Mouse (Mus musculus) thymus, postnatal 4 days (tissue): ENCODE results near the gene Gm49661.

ENCODE experiments used
- DNase-seq: peaks from one replicate; pipeline ENCODE4 v3.0.0; 2021

The Gm49661 gene

DNA sequence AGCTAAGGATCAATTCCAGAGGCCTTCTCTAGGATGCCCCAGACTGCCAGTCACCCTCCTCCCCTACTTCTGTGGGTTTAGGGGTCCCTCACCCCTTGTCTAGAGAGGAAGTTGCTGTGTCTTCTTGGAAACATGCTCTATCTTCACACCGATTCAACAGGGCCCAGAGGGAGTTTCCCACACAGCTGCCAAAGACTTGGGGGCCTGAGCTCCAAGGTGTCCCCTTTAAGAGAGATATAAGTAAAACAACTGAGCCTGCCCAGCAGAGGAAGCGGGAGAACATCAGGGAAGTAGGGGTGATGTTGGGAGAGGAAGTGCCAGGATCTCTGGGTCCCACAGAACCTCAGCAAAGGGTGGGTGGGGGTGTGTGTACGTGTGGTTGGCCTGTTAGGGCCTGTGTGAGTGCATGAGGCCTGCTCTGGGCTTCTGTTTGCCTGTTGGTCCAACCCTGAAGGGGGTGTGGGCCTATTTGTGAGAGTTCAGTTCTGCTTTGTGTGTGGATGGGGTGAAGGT, 13.3 kb upstream of the Gm49661 start:
- DNase-seq = no peak

DNA sequence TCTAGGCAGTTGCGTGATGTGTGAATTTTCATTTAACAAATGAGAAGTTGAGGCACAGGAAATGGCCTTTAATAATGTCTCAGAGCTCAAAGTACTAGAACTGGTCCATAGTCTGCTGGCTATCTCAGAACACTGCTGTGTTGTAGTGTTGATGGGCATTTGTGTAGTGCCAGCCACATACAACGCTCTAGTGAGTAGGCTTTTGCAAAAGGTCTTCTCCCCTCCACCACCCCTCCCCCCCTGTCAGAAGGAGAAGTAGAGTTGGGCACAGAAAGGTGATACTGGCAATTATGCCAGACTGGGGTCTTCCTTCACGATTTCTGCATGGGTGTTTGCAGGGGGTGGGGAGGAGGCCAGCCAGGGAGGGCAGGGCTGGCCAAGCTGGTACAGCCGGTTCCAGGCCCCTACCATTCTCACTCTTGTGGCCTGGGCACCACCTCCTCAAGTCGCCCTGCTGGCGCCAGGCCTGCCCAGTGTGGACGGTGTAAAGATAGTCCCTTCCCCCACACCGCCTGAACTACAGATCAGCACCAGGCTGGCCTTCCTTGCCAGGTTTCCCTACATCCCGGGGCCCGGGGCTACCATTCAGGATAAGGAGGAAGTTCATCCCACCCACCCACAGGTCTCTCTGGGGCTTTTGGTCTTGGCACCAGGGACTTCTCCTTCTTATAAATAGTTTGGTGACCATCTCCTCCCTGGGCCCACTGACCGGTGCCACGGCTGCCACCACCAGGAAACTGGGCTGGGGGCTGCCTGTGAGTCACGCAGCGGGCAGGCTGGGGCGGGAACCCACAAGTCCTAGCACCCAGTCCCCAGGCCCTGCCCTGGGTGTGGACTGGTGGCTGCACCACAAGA, 12.6 kb upstream of the Gm49661 start:
- peak; percentile 19 for DNase-seq

DNA sequence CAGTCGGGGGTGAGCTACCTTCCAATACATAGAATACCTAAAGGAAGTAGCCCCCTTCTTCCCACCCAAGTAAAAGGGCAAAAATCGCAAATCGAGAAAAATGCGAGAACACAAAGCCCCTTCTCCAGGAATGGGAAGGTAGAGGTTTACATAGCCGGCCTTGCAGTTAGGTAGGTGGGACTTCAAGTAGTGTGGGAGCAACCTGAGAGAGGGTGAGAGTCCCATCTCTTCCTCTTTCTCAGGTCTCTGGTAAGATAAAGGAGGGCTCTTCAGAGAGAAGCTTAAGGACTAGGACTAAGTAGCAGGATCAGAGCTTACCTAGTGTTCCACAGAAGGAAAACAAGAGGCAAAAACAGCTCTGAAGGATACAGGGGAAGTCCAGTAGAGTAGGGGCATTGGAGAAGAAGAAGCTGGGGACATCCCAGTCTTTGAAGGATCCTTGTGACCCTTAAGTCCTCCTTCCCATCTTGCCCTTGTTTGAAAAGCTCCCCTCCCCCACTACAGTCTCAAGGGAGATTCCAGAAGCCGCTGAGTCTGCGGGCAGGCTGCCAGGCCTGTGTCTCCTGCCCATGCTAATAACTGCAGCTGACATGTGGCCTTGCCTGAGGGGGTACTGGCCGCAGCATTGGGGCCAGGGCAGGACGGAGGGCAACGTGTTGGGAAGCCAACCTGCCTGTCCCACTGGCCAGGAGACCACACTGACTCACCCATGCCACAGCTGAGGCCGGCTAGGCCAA, 11.6 kb upstream of the Gm49661 start:
- DNase-seq = peak; percentile 43

DNA sequence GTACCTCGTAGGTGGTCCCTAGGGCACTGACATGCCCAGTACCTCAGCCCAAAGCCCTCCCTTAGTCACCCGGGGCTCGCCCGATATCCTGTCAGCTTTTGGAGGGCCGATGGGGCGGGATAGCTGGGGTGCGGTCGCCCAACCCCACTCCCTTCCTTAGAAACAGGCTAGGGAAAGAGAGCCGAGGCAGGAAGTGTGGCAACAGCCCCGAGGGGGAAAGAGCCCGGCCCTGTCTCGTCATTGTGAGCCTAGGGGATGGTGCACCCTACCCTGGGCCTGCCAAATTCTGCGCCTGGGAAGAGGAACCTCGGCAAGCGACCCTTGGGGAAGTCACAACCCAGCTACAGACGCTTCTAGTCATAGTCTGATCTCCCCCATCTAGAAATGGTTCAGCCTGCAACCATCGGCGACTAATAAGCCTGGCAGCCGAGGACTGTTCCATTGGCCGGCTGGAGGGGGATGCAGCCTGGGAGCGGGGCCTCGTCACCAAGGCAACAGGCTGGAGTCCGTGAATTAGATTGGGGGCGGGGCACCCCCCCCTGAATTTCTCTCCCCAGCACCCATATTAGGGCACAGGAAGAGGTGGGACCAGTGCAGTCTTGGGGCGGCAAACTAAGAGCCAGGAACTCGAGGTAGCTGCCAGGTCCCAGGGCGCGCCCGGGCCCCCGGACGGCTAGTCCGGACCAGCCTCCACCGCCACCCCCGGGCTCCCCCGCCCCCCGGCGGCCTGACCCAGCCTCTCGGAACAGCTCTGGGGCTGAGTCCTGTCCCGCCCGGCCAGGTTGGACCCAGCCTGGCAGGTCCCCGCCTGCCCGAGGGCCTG, 10.6 kb upstream of the Gm49661 start:
- peak; percentile 81 for DNase-seq

DNA sequence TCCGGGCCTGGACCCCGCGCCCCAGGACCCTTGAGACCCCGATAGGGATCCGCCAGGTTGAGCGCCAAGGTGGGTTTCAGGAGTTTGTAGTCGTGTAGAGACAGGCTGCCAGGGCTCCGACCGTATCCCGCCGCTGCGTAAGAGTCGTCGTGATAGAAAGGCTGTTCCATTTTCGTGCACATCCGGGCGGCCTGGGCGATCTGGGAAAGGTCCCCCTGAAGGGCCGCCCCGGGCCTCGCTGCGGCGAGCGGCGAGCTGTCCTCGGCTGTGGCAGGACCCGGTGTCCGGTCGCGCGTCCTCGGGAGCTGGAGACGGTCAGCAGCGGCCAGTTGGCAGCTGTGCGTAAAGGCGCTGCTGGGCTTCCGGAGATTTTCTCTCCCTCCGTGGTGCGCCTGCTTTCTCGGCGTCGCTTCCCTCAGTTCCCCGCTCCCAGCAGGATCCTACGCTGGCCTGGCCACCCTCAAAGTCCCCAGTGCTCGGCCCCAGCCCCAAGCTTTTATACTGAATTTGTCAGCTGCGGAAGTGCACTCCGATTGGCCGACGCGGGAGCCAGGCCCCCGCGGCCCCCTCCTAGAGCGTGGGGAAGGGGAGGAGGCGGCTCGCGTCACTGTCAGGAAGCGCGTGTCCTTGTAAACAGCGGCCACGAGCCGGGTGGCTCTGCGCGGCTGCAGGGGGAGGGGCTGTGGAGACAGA, 9.2 kb upstream of the Gm49661 start, which contains the start of gene Junb:
Junb (minus strand) TSS at position 471 of the 693 bp plus-strand sequence.
- peak; percentile 93 for DNase-seq

DNA sequence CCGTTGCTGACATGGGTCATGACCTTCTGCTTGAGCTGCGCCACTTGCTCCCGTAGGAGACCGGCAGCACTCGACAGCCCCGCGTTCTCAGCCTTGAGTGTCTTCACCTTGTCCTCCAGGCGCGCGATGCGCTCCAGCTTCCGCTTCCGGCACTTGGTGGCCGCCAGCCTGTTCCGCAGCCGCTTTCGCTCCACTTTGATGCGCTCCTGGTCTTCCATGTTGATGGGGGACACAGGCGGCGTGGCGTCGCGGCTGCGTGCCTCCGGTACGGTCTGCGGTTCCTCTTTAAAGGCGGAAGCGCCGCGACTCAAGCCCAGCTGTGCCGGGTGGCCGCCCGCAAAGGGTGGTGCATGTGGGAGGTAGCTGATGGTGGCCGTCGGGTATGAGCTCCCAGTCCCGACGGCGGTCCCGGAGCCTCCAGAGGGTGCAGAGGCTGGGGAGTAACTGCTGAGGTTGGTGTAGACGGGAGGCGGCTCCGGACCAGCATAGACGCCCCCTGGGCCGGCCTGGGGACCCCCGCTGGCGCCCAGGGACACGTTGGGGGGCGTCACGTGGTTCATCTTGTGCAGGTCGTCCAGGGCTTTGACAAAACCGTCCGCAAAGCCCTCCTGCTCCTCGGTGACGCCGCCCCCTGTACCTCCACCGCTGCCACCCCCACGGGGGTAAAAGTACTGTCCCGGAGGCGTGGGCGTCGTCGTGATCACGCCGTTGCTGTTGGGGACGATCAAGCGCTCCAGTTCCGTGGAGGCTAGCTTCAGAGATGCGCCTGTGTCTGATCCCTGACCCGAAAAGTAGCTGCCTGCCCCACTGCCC, 8.4 kb upstream of the Gm49661 start:
- peak; percentile 85 for DNase-seq

DNA sequence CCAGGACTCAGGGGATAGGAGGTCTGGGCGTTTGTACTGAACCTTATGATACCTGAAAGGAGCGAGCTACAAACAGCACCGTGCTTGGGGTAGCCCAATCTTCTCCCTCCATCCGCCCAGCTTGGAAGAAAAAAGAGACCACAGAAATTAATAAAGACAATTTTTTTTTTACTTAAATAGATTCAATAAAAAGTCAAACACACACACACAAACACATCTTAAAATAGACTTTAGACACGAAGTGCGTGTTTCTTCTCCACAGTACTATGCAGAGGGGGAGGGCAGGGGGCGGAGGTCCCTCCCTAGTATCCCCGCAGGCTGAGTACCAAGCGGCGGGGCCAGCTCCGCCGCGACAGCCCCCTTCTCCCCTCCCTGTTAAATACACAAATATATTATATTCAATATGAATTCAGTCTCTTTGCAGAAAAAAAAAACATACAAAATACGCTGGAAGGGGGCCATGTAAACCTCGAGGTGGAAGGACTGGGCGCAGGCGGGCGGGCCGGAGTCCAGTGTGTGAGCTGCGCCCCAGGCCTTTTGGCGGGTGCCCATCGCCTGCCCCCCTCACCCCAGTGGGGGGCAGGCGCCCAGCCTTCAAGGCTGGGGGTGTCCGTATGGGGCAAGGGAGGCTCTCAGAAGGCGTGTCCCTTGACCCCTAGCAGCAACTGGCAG, 7.7 kb upstream of the Gm49661 start:
- peak; percentile 53 for DNase-seq

DNA sequence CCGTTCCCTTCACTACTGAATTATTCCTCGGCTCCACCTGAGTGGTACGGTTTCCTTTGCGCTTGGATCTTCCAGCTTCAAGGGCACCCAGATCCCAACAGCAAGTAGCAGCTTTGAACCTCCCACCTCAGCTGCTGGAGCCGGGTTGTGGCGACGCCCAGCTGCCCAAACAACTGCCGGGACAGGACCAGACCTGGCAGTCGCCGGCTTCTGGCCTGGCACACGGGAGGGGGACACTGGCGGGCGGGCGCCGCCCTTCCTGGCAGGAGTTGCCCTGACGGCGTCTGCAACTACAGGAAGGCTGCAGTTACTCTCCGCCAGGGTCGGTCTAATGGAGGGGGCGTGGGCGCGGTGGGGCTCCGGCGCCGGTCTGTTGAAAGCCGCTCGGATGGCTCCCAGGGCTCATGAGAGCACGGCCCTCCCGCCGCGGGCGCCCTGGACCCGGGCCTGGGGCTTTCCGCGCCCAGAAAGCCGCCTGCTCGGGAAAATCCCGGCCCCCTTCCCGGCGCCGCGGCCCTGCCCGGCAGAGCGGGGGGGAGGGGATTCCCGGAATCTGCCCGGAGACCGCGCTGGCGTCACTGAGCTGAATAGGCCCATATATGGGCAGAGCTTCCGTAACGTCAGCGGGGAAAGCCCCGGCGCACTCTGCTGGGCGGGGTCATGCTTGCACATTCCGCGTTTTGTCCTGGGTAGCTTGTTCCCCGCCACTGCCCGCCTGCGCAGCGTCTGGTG, 7.0 kb upstream of the Gm49661 start:
- DNase-seq = peak; percentile 93

DNA sequence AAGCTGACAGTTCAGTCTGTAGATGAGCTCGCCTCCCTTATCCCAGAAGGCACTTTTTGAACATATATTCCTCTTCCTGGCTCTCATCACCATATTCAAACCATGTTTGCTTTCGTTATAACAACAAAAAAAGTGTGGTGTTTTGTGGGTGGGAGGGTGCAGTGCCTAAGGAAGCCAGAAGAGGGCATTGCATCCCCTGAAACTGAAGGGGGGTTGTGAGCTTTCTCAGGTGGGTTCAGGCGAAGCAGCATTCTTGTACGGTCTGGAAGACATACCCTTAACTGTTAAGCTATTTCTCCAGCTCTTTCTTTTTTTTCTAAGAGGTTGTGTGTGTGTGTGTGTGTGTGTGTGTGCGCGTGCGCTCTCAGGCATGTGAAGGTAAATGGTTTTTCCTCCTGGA, 6.2 kb upstream of the Gm49661 start:
- peak; percentile 90 for DNase-seq

DNA sequence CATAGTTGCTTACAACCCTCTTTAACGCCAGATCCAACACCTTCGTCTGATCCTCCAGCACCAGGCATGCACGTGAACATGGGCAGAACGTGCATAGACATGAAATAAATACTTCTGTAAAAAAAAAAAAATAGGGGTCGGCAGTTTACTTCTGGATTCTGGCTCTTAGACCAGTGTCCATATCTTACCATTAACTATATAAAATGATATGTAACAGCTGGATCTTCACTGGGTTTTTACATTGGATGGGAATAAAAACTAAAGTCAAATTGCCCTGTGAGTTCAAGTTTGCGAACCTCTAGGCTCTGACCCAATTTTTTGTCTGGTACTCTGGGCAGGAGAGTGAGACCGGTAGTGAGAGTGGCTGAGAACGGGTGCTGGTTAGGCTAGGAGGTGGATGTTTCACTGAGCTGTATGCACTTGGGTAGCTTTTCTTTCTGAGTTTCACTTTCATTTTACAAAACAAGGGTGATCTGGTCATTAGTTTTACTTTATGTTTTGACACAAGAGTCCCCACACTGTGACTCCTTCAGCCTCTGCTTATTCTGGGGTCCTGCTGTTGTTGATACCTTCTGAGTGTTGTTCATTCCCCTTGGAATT, 5.4 kb upstream of the Gm49661 start:
- no peak for DNase-seq

DNA sequence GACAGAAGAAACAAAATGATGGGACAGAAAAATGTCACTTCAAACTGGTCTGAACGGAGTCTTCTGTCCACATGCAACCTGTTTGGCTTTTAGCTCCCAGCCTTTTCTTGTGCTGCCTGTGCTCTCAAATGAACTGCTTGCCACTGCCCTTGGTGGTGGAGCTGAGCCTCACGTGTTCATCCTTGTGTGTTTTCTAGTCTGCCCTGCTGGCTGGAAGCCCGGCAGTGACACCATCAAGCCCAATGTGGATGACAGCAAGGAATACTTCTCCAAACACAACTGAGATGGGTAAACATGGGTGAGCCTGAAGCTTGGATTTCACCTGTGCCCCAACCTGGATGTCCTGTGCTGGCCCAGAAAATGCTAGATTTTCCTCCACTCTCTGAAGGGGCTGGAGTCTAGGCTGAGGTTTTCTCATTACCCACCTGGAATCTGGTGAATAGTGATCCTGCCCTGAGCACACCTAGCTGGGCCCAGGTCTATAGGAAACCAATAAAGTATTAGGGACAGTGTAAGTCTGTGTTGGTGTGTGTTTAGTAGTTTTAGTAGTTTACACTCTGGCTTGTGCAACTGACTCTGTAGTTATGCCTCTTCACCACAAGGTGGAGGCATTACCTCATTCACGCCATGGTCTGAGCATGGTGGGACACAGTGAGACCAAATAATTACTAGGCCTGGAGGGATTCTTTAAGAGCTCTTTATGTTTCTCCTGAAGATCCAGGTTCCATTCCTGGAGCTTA, 4.7 kb upstream of the Gm49661 start:
- DNase-seq = peak; percentile 42

DNA sequence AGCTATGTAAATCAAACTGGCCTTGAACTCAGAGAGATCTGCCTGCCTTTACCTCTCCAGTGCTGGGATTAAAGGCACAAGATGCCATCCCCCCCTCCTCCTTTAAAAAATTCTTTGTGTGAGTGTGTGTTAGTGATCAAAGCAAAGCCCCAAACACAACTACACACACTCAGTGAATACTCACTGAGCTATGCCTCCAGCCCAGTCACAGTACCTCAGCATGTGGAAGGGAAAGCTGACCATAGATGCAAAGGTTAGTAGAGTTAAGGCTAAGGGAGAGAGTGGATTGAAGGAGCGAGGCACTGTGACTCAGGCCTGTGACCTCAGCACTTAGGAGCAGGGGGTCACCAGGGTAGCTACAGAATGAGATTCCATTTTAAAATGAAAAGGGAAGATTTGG, 3.8 kb upstream of the Gm49661 start:
- no peak for DNase-seq

DNA sequence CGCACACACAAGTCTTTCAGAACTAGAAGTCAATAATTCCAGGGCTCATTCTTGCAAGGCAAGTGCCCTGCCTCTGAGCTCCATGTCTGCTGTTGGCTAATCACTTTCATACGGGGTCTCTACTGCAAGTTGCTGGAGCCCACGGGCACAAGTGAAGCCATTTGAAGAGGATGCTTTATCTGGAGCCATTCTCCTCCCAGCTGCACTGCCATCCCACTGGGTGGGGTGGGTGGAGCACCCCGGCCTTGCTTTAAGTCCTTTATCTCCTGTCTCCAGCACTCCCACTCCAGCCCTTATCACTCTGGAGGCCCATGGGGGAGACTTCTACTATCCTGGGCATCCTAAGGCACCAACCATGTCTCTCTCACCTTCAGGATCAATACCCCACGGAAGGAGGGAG, 1.7 kb upstream of the Gm49661 start:
- no peak for DNase-seq

DNA sequence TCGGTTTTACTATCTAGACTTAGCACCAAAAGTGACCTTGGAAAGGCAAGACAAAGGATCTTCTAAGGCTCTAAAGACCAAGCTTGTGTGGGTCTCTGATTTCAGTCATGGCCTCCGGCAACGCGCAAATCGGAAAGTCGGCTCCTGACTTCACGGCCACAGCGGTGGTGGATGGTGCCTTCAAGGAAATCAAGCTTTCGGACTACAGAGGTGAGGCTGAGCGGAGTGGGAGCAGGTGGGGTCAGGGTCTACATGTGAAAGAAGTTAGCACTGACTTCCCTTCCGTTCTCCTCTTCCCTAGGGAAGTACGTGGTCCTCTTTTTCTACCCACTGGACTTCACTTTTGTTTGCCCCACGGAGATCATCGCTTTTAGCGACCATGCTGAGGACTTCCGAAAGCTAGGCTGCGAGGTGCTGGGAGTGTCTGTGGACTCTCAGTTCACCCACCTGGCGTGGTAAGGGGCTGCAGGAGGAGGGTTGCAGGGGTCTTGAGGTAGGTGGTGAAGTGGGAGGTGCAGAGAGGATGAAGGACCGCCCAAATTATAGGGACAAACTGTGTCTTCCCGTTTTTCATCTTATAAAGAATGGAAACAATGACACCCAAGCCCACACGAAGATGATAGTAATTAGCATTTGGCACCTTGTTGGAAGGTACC, 1.0 kb upstream of the Gm49661 start:
- peak; percentile 32 for DNase-seq

DNA sequence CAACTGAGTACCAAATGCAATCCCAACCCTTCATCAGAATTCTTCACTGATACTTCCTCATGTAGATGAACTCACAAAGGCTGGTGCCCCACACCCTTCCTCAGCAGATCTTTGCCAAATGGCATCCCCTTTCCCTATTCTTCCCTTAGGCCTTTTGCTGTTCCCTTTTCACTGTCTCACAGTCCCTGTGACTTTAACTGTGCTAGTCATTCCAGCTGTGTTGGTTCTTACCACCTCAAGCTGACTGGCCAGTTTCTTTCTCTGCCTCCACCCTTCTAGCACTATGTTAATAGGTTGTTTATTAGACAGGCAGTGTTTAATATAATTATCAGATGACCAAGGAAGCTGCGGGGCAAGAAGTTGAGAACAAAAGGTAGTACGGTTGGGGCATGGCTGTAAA, 583 bp downstream of the Gm49661 start:
- no peak for DNase-seq

DNA sequence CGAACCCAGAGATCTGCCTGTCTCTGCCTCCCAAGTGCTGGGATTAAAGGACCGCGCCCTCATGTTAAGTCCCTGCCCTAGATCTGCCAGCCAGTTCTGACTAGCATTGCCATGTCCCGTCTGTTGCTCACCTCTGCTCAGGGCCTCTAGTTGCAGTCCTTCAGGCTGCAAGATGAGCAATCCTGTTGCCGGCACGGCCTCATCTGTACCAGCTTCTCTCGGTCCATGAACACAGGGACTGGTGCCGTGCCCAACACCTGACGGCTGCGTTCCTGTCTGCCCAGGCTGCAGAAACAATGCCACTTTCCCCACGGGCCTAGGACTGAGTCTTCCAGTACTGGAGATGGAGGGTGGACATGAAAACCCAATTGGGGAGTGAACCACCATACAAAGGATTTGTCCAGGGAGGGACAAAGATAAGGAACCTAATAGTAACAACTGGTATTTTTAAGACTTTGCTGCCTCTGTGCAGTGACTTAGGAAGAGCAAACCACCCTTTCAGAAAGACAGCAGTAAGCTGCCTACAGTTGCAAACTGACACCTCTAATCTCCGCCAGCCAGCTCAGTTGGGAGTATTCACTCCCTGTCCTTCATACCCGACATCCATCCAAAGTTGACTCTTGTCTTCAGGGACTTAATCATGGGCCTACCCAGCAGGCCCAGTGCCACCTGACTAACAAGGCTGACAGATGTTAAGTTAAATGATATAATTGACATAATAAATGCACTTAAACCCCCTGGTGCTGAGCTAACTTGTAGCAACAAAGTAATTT, 1.5 kb downstream of the Gm49661 start:
- no peak for DNase-seq

DNA sequence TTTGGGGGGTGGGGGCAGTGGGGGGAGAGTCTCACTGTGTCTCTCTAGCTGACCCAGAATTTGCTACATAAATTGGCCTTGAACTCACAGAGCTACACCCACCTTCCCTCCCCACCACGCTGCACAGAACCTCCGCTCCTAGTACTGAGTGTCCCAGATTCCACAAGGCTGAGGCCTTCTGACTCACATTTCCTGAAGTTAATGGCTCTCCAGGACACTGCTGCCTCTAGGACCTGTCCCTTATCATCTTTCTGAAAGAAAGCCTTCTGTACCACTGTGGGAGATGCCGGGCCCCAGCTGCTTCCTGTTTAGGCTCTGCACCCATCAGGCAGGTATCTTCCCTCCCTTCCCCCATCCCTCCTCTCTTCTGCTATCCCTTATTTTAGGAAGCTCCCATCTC, 2.6 kb downstream of the Gm49661 start:
- DNase-seq = peak; percentile 54
